Mouse (Mus musculus) mesoderm, embryonic 11.5 days (tissue): ENCODE measurements around the gene Cyp4a12a.
"Not testable (repeated sequence)": the region's sequence is repeated elsewhere in the genome, so short reads cannot be mapped to it uniquely, and the experiment has no call there.

Source experiments
- DNase-seq: peaks from one replicate; pipeline ENCODE4 v3.0.0-alpha.2; 2012; ENCODE audit warnings: low read depth, low spot score

Gene Cyp4a12a

DNA sequence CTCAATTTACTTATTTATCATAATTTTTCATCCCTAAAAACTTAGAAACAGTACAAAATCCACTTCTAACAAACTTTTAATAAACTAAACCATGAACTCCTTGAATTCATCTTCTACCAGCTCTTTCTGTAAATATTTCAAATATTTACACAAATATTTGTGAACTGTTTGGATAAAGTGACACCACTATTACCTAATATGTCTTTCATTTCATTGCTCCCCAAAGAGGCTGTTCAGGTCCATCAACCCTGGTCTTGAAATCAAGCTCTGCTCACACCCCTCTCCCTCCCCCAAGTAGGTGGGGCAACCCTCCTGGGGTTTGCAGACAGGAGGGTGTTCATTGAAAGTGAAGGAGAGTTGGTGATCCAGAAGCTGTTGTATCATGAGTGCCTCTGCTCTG is at the start of gene Cyp4a12a:
TSS of gene Cyp4a12a (plus strand) at position 301 of the 400 bp plus-strand sequence.
- not testable (repeated sequence) for DNase-seq

DNA sequence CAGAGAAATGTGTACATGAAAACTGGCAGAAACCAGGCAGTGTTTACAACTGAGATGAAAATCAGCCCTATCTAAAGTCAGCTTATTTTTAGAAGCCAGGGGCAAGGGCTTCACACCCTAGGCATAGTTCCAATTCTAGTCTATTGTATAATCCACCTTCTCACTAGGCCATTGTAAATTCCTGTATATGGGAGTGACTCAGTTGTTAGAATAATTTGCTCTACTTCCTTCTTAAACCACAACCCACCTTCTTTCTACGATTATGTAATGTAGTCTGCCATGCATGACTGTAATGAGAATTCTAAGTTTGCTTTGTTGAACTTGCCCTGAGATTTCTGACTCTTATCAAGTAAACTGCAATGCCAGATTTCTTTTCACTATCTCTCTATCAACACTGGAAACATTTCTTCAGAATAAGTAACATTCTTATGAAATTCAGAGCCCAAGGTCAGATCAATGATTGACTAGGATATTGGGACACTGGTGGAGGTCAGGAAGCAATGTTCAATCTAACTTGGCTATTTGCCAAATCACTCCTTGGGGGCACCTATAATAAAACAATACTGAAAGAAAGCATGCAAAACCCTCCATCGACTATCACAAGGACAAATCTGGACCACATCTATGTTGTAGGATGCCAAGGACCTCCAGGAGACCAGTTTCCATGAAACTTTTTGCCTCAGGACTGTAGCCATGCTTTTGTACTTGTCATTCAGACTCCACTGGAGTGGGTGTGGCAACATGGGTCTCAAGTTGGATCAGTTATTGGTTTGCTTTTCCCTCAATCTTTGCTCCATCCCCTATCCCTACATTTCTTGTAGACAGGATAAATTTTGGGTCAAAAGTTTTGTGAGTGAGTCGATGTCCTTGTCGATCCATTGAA is 33.9 kb upstream of the Cyp4a12a start:
- DNase-seq = not testable (repeated sequence)

DNA sequence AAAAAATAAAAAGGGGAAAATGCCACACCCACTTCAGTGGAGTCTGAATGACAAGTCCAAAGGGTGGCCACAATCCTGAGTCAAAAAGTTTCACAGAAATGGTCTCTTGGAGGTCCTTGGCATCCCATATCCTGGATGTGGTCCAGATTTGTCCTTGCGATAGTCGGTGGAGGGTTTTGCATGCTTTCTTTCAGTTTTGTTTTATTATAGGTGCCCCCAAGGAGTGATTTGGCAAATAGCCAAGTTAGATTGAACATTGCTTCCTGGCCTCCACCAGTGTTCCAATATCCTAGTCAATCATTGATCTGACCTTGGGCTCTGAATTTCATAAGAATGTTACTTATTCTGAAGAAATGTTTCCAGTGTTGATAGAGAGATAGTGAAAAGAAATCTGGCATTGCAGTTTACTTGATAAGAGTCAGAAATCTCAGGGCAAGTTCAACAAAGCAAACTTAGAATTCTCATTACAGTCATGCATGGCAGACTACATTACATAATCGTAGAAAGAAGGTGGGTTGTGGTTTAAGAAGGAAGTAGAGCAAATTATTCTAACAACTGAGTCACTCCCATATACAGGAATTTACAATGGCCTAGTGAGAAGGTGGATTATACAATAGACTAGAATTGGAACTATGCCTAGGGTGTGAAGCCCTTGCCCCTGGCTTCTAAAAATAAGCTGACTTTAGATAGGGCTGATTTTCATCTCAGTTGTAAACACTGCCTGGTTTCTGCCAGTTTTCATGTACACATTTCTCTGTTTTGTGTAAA is 20.4 kb upstream of the Cyp4a12a start:
- DNase-seq = not testable (repeated sequence)

DNA sequence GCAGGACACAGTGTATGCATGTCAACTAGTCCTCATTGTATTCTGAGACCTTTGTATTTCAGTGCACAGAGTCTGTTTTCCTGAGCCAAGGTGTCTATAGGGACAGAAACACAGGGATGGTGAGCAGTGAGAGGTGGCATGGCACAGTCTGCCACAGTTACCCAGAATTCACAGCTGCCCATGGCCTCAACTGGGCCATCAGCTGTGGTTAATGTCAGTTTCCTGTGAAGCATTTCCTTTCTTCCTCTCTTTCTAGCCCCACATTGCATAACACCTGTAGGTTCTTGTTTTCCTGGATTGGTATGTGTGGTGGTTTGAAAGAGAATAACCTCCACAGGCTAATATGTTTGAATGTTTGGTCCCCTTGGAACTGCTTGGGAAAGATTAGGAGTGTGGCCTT is 18.5 kb upstream of the Cyp4a12a start:
- no peak for DNase-seq

DNA sequence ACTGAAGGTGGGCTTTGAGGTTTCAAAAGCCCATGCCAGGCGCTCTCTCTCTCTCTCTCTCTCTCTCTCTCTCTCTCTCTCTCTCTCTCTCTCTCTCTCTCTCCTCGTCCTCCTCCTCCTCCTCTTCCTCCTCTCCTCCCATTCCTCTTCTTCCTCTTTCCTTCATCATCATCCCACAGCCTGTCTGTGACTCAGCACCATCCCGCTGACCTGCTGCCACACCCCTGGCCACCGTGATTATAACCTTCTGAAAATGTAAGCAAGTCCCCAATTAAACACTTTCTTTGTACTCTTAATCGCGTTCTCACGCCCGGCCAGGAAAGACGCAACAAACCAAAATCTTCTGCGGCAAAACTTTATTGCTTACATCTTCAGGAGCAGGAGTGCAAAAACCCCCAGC is 18.1 kb upstream of the Cyp4a12a start:
- not testable (repeated sequence) for DNase-seq

DNA sequence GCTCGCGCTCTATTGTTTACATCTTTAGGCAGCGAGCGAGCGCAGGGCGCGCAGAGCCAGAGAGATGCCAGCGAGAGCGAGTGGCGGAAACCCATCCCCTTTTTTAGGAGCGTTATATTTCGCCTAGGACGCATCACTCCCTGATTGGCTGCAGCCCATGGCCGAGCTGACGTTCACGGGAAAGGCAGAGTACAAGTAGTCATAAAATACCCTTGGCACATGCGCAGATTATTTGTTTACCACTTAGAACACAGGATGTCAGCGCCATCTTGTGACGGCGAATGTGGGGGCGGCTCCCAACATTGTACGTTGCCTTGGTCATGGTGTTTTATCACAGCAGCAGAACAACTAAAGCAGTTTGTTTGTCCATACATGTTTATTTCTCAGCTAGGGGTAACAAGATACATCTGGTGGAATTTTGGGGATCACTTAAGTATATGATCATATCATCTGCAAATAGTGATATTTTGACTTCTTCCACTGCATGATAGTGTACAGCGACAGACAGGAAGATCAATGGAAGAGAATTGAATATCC is 17.5 kb upstream of the Cyp4a12a start:
- not testable (repeated sequence) for DNase-seq

DNA sequence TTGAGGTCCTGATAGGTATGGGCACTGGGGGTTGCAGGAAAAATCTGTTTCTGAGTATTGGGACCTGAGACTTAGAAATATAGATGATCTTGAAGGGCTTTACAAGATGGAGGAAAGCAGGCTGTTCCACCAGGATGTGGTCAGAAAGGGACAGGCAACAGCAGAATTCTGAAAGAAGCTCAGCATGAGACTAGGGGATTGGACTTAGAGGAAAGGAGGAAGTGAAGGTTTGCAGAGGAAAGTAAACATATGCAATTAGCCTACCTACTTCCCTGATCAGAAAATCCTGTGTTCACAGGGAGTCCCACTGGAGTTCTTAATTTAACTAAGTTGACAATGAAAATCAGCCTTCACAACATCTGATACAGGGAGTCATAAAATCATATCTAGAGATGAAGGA is 26.9 kb downstream of the Cyp4a12a start:
- DNase-seq = not testable (repeated sequence)

DNA sequence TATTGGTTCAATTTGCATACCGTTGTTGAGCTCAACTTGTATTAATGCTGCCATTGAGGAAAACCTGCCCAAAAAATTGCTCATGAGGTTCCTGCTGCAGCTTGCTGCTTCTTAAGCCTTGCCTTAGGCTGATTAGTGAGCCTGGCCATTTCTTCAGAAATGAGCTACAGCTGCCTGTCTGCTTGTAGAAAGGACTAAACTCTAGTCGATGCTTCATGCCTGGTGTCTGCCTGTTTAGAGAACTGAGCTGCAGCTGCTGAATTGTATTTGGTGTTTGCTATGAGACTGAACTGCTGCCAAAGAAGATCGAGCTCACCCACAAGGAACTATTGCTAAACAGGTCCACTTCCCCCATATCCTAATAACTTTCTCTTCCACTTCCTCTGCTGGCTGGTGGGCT is 66.8 kb downstream of the Cyp4a12a start:
- DNase-seq = not testable (repeated sequence)

DNA sequence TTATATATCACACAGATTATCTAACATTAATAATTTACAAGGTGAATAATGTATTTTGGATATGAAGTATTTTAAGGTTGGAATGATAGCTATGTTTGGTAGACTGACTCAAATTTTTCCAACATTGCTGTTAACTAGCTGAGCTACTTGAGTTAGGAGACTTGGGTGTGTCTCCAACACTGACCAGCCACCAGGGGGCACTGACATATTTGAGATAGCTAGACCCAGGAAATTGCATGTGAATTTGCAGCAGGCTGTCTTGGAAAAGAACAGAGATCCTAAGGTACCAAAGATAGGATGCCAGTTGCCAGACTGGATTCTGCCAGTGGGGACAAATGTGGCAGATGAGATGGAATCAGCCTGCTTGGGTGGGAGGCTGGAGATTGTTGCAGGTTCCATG is 69.2 kb downstream of the Cyp4a12a start:
- not testable (repeated sequence) for DNase-seq
